Mouse (Mus musculus): ENCODE measurements around the gene Tomm20l. TPM values are rescaled to one million over a fixed set of nuclear protein-coding genes. Genes with fewer than 3 reads are reported as not detected.

The Tomm20l gene
- polyA plus RNA-seq, 1 experiment from 2014 or later = not detected

GRCm38 (mm10) chr12:71150167-71150566, 38.9 kb downstream of the Tomm20l start:
- TF ChIP-seq CTCF (IDR thresholded peaks at IDR 0.05) = no peak
- ChIA-PET CTCF (interaction anchor here (1.2 kb wide), 1 partner anchor 11 kb away, joined by 5 read pairs; no protein-coding TSS in a partner anchor), POLR2A (interaction anchor here (0.6 kb wide), 1 partner anchor 554 kb away, joined by 3 read pairs; no protein-coding TSS in a partner anchor)
- H3K27me3 ChIP-seq = no peaks in the 10 kb centered on the region
- in situ Hi-C loops (cut with MboI; ENCODE audit: low pct_unique_long_range_greater_than_20kb) = no loop called here
- no peak for ATAC-seq
- no peak for DNase-seq (ENCODE audit: low read depth, low spot score)

- H3K27me3 ChIP-seq = no peaks in the 10 kb centered on the region
- in situ Hi-C loops (cut with MboI; ENCODE audit: low pct_unique_long_range_greater_than_20kb) = no loop called here
- ChIA-PET POLR2A (no interaction called here), CTCF (interaction anchor here (0.7 kb wide), 1 partner anchor 21 kb away, joined by 3 read pairs; no protein-coding TSS in a partner anchor)
- no peak for TF ChIP-seq CTCF (IDR thresholded peaks at IDR 0.05)
- no peak for ATAC-seq
- no peak for DNase-seq (ENCODE audit: low read depth, low spot score)
Observed at GRCm38 (mm10) chr12:71154979-71155378, 43.8 kb downstream of the Tomm20l start.

- TF ChIP-seq CTCF (IDR thresholded peaks at IDR 0.05) = no peak
- no peak for ATAC-seq
- DNase-seq (ENCODE audit: low read depth, low spot score) = no peak
- in situ Hi-C loops (cut with MboI; ENCODE audit: low pct_unique_long_range_greater_than_20kb) = no loop called here
- H3K27me3 ChIP-seq = no peaks in the 10 kb centered on the region
- ChIA-PET POLR2A (no interaction called here), CTCF (interaction anchor here (2.0 kb wide), 1 partner anchor 10 kb away, joined by 15 read pairs; no protein-coding TSS in a partner anchor)
Observed at GRCm38 (mm10) chr12:71157974-71158373, 46.7 kb downstream of the Tomm20l start.

- no peak for DNase-seq (ENCODE audit: low read depth, low spot score)
- ChIA-PET POLR2A (no interaction called here), CTCF (no interaction called here)
- no peaks in the 10 kb centered on the region for H3K27me3 ChIP-seq
- ATAC-seq = no peak
- in situ Hi-C loops (cut with MboI; ENCODE audit: low pct_unique_long_range_greater_than_20kb) = no loop called here
- TF ChIP-seq CTCF (IDR thresholded peaks at IDR 0.05) = no peak
Observed at GRCm38 (mm10) chr12:71164410-71164809, 53.2 kb downstream of the Tomm20l start.

- no peak for TF ChIP-seq CTCF (IDR thresholded peaks at IDR 0.05)
- no peaks in the 10 kb centered on the region for H3K27me3 ChIP-seq
- CTCF ChIA-PET = no interaction called here
- DNase-seq (ENCODE audit: low read depth, low spot score) (no peak), ATAC-seq (no peak)
- POLR2A ChIA-PET = no interaction called here
- in situ Hi-C loops (cut with MboI; ENCODE audit: low pct_unique_long_range_greater_than_20kb) = no loop called here
Observed at GRCm38 (mm10) chr12:71169911-71170310, 58.7 kb downstream of the Tomm20l start.

Other genes starting within 250 kb of the Tomm20l start
- 203 TPM for gene Actr10, start 173.6 kb upstream of the Tomm20l start, polyA plus RNA-seq (2021)
- gene Psma3, start 136.8 kb upstream of the Tomm20l start, polyA plus RNA-seq (2021) = 201 TPM
- 17.3 TPM for gene Arid4a, start 95.4 kb upstream of the Tomm20l start, polyA plus RNA-seq (2021)
- 52.0 TPM for gene Timm9, start 25.3 kb downstream of the Tomm20l start, polyA plus RNA-seq (2021)
- gene 2700049A03Rik, start 25.4 kb downstream of the Tomm20l start, polyA plus RNA-seq (2021) = 7.5 TPM
- gene Dact1, start 198.5 kb downstream of the Tomm20l start, polyA plus RNA-seq (2021) = 22.8 TPM

Data from Patski (cell line).